Mouse (Mus musculus): ENCODE measurements around the gene Olfr411. TPM values are rescaled to one million over a fixed set of nuclear protein-coding genes. Genes with fewer than 3 reads are reported as not detected.

Olfr411 gene
- polyA plus RNA-seq (2014; fragmentation: Illumina TruSeq; extraction: RNeasy Lipid Tissue Mini Kit (QIAGEN cat#74804); ENCODE audit: low read depth, low replicate concordance), result not detected

DNA sequence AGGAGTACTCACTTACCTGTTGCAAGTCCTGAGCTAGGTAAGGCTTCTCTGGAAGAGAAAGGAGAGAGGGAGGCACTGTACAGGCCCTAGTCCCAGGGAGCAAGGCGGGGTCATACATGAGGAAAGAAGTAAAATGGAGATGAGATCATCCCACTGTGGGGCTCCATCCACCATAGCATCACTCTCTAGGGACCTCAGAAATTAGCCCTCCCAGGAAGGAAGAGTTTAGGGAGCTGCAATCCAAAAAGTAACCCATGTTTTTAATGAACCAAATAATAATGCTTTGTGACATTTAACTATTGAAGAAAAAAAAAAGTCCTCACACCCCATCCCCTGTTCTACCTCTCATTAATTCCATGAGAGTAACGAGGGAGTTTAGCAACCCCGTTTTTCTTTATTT is at the start of gene Olfr411:
Olfr411 (minus strand) TSS at position 101 of the 400 bp plus-strand sequence.

DNA sequence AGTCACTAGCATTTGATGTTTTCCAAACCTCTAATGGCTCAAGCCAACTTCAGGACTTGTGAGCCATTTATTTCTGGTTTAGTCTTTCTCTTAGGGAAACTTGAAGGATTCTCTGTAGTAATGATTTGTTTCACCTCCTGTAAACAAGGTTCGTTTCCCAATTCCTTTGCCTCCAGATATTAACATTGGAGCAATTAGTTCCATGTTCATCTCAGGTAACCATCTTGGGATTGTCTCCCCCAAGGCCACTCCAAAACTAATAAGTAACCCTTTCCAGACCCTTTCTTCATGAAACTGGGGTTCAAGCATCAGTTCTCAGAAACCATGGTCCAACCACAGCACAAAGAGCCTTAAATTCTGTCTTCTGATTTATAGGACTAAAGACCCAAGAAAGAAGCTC is 9.3 kb upstream of the Olfr411 start, which contains the start of gene Olfr412:
Olfr412 (plus strand) TSS at position 301 of the 400 bp plus-strand sequence.

DNA sequence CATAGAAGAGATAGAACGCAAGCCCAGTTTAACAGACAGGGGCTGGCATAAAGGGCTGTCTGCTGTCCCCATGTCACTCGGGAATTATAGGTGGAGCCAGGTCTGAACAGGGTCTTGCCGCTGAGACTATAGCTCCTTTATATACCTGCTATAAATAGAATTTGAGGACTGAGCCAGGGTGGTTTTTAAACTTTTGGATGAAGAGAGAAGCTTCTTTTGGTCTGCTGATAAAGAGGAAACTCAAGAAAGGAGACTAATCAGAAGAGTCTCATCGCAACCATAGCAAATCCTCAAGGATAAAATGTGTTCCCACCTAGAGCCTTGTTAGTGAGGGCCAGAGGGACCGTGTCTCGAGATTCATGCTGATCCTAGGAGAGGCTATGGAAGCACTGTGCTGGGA is 14.5 kb downstream of the Olfr411 start, which contains the start of gene Olfr410:
Olfr410 (minus strand) TSS at position 101 of the 400 bp plus-strand sequence.

Other genes starting within 250 kb of the Olfr411 start
- gene Olfr401, start 238.9 kb downstream of the Olfr411 start, polyA plus RNA-seq (2014; fragmentation: Illumina TruSeq; extraction: RNeasy Lipid Tissue Mini Kit (QIAGEN cat#74804); ENCODE audit: low read depth, low replicate concordance), result not detected
- gene Olfr402, start 199.1 kb downstream of the Olfr411 start, polyA plus RNA-seq (2014; fragmentation: Illumina TruSeq; extraction: RNeasy Lipid Tissue Mini Kit (QIAGEN cat#74804); ENCODE audit: low read depth, low replicate concordance), result not detected
- gene Olfr403, start 166.4 kb downstream of the Olfr411 start, polyA plus RNA-seq (2014; fragmentation: Illumina TruSeq; extraction: RNeasy Lipid Tissue Mini Kit (QIAGEN cat#74804); ENCODE audit: low read depth, low replicate concordance), result not detected
- gene Olfr43, start 141.3 kb downstream of the Olfr411 start, polyA plus RNA-seq (2014; fragmentation: Illumina TruSeq; extraction: RNeasy Lipid Tissue Mini Kit (QIAGEN cat#74804); ENCODE audit: low read depth, low replicate concordance), result not detected
- gene Olfr406, start 92.8 kb downstream of the Olfr411 start, polyA plus RNA-seq (2014; fragmentation: Illumina TruSeq; extraction: RNeasy Lipid Tissue Mini Kit (QIAGEN cat#74804); ENCODE audit: low read depth, low replicate concordance), result not detected
- not detected for gene Olfr59, start 68.9 kb downstream of the Olfr411 start, polyA plus RNA-seq (2014; fragmentation: Illumina TruSeq; extraction: RNeasy Lipid Tissue Mini Kit (QIAGEN cat#74804); ENCODE audit: low read depth, low replicate concordance)
- gene Olfr410, start 14.6 kb downstream of the Olfr411 start, polyA plus RNA-seq (2014; fragmentation: Illumina TruSeq; extraction: RNeasy Lipid Tissue Mini Kit (QIAGEN cat#74804); ENCODE audit: low read depth, low replicate concordance), result not detected
- gene Olfr412, start 9.4 kb upstream of the Olfr411 start, polyA plus RNA-seq (2014; fragmentation: Illumina TruSeq; extraction: RNeasy Lipid Tissue Mini Kit (QIAGEN cat#74804); ENCODE audit: low read depth, low replicate concordance), result not detected

Data from adipose tissue, adult 10 weeks (tissue).